Mouse (Mus musculus) spleen, adult 2 months (tissue): ENCODE measurements around the gene Olfr702.

Experiments used
- CTCF ChIP-seq: fragments of 200-500 bp; IDR thresholded peaks from 2 replicates; pipeline ENCODE4 v1.5.1; 2011; ENCODE audit warnings: mild to moderate bottlenecking, inconsistent platforms; ENCODE audit not compliant: insufficient read depth, insufficient read length, insufficient replicate concordance; ENCODE audit errors: extremely low read depth
- POLR2A ChIP-seq: fragments of 200-500 bp; IDR thresholded peaks from 2 replicates; pipeline ENCODE4 v1.6.1; 2011; ENCODE audit warnings: low read depth, low read length, inconsistent platforms

GRCm38 (mm10) chr7:106813829-106814228 lies 19.9 kb downstream of the Olfr702 start, which contains the start of gene Olfr701:
- no peak for TF ChIP-seq CTCF
- no peak for TF ChIP-seq POLR2A
